Mouse (Mus musculus) layer of hippocampus, adult 2 months (tissue): ENCODE results near the gene Filip1l. TPM values are rescaled to one million over a fixed set of nuclear protein-coding genes. Genes with fewer than 3 reads are reported as not detected.
"Not testable (repeated sequence)": the region's sequence is repeated elsewhere in the genome, so short reads cannot be mapped to it uniquely, and the experiment has no call there.

ENCODE experiments used
- DNase-seq, 2 experiments: peaks; one replicate each; pipeline ENCODE4 v3.0.0; 2022; ENCODE audit warnings: low spot score in 2 of 2
- H3K27ac ChIP-seq: fragments of 200-600 bp; 2 replicates; pipeline ENCODE4 v1.8.1; 2022
- H3K4me3 ChIP-seq: fragments of 200-600 bp; 2 replicates; pipeline ENCODE4 v1.8.1; 2022; ENCODE audit warnings: mild to moderate bottlenecking
- CTCF ChIP-seq: fragments of 200-600 bp; conservative IDR thresholded peaks from 2 replicates; pipeline ENCODE4 v1.8.1; 2022; ENCODE audit warnings: antibody characterized with exemption, mild to moderate bottlenecking, moderate library complexity
- total RNA-seq, 2 experiments: library from RNA; stranded (reverse); gene quantifications; 2 replicates each; pipeline ENCODE4 v1.2.3; 2021

Filip1l gene
- total RNA-seq, 2 experiments from 2014 or later: 3.2 to 4.0 TPM

DNA sequence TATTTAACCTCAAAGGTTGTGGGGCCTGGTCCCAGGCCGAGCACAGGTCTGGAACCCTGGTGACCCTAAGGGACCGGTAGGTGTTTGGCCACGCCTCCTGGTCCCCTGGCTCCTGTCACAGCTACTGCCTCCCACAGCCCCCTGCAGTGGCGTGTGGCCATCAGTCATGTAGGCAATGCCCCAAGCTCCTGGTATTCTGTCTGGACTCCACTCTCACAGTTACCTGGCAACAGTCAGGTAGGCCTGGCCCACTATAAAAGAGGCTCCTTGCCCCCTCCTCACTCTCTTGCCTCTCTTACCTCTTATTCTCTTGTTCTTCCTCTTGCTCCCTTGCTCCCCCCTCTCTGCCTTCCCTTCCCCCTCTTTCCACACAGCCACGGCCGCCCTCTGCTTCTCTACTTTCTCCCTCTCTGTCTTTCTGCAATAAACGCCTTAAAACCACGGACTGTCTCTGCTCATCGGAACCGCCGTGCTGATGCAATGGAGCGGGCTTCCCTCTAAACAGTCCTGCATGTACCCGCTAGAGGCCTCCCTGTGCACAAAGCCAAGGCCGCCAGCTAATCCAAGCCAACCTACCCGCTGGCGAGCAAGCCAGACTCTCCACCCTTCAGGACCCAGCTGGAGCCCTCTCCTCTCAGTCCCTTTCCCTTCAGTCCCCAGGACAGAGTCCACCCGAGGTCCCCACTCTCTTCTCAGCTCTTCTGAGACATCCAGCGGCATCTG lies 9.9 kb downstream of the Filip1l start:
- H3K4me3 ChIP-seq: no peak overlapping the region; the same call in 1 of the 2 replicates
- peak; percentile 54 to 63 for DNase-seq
- no peak overlapping the region for H3K27ac ChIP-seq
- peak; percentile 80 for TF ChIP-seq CTCF

DNA sequence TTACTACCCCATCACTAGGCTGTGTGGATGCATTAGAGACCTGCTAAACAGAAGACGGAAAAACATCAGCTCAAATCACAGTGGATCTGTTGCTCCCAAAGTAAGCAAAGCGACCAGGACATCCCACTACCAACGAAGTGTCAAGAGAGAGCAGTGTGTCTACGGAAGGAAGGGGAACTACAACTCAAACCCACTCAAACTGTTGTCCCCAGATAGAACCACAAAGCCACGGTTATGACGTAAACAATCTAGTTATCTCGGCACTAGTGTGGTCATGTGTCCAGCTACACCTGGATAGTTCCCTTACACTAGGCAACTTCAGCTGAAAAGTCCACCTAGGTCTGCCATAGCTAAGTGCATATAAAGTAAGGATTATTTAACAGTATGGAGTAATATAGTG lies 11.6 kb downstream of the Filip1l start:
- no peak overlapping the region for H3K4me3 ChIP-seq
- TF ChIP-seq CTCF: no peak
- no peak for DNase-seq
- no peak overlapping the region for H3K27ac ChIP-seq

DNA sequence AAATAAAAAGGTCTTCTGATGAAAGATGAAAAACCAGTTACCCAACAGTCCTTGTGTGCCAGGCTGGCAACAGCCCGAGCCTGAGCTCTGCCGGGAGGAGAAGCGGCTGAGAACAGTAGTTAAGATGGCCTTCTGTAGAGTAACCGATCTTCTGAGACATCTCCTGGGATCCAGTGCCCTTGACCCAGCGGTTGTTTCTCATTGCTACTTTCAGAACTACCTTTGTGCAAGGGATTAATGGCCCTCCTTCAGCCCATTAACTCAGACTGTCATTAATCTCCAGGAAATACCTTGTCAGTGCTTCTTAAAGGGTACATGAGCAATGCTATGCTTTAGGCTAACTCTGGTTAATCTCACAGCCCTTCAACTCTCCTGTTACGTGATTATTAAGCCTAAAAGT lies 13.2 kb downstream of the Filip1l start:
- DNase-seq: no peak
- Histone ChIP-seq H3K27ac (no peak overlapping the region), H3K4me3 (no peak overlapping the region)
- no peak for TF ChIP-seq CTCF

DNA sequence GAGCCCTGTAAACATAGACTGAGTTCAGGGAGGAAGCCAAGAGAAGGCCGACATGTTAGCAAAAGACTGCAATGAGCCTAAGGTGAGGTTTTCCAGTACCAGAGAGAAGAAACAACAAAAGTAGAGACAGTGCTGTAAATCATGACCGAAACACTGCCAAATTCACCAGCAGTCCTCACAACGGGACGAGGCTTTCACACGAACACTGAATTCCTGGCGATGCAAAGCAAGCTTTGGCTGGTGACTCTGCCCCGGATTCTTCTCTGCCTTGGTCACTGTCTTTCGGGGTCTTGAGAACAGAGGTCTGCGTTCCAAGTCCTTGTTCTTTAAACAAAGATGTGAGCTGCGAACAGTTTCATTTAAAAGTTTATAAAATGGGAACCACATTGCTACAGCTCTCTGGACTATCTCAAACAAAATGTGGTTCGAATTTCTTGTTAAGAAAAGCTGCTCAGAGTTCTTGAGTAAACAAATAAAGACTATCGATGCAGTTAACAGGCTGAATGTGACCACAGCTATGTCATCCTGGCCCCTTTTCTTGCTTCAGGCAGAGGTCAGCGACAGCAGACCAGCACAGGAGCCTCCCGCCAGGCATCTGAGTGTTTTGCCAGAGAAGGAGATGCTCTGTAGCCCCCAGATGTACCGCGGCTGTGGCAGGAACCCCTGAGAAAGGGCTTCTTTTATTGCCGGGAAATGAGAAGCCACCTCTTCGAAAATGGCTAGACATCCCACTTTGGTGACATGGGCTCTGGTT lies 14.2 kb downstream of the Filip1l start:
- no peak overlapping the region for H3K4me3 ChIP-seq
- no peak overlapping the region for H3K27ac ChIP-seq
- TF ChIP-seq CTCF: no peak
- no peak for DNase-seq

DNA sequence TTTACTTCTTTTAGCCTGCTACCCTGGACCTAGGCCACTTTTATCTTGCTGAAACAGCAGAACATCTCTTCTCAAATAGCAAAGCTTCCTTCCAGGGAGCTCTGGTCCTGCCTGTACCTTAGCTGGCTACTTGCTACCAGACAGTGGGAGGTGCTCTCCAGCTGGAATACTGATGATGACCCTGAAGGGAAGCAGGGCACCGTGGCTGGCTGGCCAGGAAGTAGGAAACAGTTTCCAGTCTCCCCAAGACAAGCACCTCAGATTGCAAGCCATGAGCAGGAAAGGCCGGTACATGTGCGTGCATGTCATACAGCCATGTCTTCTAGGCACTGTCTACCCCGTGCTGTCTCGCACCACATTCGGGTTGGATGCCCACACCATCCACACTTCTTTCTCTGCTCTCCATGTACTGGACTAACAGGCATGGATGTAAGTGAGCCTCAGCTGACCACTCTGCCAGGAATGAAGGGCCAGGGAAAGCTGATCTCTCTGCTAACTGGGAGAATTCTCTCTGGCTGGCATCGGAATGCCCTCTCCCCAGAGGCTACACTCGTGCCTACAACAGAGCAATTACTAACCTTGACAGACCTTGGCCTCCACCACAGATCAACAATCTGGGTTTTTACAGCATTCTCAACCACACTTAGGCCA lies 17.1 kb downstream of the Filip1l start:
- Histone ChIP-seq H3K27ac (no peak overlapping the region), H3K4me3 (no peak overlapping the region)
- DNase-seq: no peak
- TF ChIP-seq CTCF: no peak

DNA sequence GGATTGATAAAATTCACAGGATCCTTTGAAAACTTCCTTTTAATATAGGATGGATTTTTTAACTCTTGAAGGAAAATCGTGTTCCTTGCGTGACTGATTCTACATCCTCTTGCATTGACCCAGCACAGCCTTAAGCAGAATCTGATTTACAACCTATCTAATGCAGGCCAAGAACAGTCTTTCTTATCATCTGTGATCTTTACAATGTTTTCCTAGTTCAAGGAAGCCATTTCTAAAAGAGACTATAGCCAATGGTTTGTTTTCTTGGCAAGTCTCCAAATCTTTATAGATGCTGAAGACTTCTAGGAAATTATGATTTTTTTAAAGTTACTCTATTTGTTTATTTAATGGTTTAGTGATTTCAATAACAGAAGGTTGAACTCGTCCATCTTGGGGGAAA lies 19.3 kb downstream of the Filip1l start:
- no peak overlapping the region for H3K4me3 ChIP-seq
- TF ChIP-seq CTCF: no peak
- no peak overlapping the region for H3K27ac ChIP-seq
- no peak for DNase-seq

- H3K4me3 ChIP-seq: no peak overlapping the region
- no peak for DNase-seq
- no peak for TF ChIP-seq CTCF
- H3K27ac ChIP-seq: no peak overlapping the region
Observed at GRCm38 (mm10) chr16:57375248-57375837, 22.4 kb downstream of the Filip1l start.

GRCm38 (mm10) chr16:57378631-57379330 lies 25.9 kb downstream of the Filip1l start:
- no peak for TF ChIP-seq CTCF
- Histone ChIP-seq H3K27ac (no peak overlapping the region), H3K4me3 (no peak overlapping the region)
- no peak for DNase-seq

DNA sequence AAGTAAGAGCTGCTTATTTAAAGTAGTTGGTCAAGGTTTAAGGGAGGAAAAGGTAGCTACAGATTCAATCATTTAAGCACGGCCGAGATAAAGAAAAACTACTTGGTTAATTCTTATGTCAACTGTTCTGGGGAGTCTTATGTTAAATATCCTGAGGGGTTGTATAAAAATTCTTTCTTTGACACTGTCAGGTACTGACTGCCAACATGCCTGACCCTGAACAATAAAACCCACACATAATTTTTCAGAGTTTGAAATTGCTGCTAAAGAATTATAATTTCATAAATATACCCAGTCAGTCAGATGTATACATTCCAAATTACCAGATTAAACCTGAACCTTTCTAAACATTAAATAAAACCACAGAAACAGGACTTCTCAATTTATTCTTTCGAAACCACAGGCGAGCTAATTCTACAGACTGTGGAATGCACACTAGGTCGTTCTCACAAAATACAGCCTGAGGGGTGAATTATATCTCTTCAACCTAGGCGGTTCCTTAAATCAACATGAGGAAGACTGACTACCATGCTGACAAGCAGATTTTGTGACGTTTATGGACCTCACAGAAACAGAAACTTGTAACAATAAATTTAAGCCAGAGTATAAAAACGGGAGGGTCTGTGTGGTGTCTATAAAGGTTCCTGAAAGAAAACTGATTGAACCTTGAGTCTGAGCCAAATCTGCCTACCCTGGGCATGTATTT lies 30.5 kb downstream of the Filip1l start:
- DNase-seq: no peak
- Histone ChIP-seq H3K4me3 (no peak overlapping the region), H3K27ac (no peak overlapping the region)
- no peak for TF ChIP-seq CTCF

DNA sequence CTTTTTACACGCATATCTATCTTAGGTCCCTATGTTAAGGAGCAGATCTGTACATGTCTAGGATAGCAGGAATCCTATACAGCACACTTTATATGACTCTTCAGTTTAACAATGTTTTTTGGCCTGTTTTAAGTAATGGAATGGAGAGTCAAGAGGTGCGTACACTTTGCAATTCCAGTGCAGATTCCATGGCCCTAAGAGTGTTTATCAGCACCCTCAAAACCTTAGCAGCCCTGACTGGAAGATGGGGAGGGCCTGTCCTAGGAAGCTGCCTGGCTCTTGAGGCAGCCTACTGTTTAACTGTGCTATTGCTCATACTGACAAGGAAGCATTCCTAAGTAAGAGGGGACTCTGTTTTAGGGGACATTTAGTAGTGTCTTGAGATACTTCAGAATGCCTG lies 31.4 kb downstream of the Filip1l start:
- TF ChIP-seq CTCF: no peak
- no peak for DNase-seq
- no peak overlapping the region for H3K4me3 ChIP-seq
- H3K27ac ChIP-seq: no peak overlapping the region

GRCm38 (mm10) chr16:57389566-57390251 lies 36.8 kb downstream of the Filip1l start:
- Histone ChIP-seq H3K27ac (peak overlapping the region; percentile 64), H3K4me3 (no peak overlapping the region)
- no peak for TF ChIP-seq CTCF
- peak; percentile 68 to 86 for DNase-seq

- not testable (repeated sequence) for H3K4me3 ChIP-seq, H3K27ac ChIP-seq
- DNase-seq: peak; percentile 54 to 84
Observed at GRCm38 (mm10) chr16:57391171-57391570, 38.3 kb downstream of the Filip1l start.
